Mouse (Mus musculus) heart, postnatal 14 days (tissue): ENCODE results near the gene Stat3. TPM values are rescaled to one million over a fixed set of nuclear protein-coding genes. Genes with fewer than 3 reads are reported as not detected.

ENCODE experiments used
- DNase-seq, 2 experiments: peaks; one replicate each; pipeline ENCODE4 v3.0.0; 2021 to 2022
- intact Hi-C: fragments of 180-260 bp; cut with DNase I; formaldehyde crosslinking; loops from one replicate; pipeline ENCODE4 v1.15.1; 2025
- total RNA-seq, 2 experiments: library from RNA; stranded (reverse); gene quantifications; 2 replicates each; pipeline ENCODE4 v1.2.3; 2021

The Stat3 gene
- total RNA-seq, 2 experiments from 2014 or later, result 103 to 107 TPM

- DNase-seq, result no peak
- intact Hi-C loops, result loop anchor here (10.0 kb wide), 1 partner anchor 277 kb away; the partner anchor contains the start of genes Ccr10, Cntnap1 and Plekhh3
These were observed 41.8 kb downstream of the Stat3 start for GRCm38 (mm10) chr11:100897294-100898231.

GRCm38 (mm10) chr11:100896078-100896477 is 43.3 kb downstream of the Stat3 start:
- DNase-seq, result no peak
- intact Hi-C loops, result loop anchor here (10.0 kb wide), 1 partner anchor 279 kb away; the partner anchor contains the start of genes Ccr10, Cntnap1 and Plekhh3

GRCm38 (mm10) chr11:100894146-100894918 is 45.0 kb downstream of the Stat3 start:
- intact Hi-C loops, result loop anchor here (10.0 kb wide), 1 partner anchor 280 kb away; the partner anchor contains the start of genes Ccr10, Cntnap1 and Plekhh3

GRCm38 (mm10) chr11:100893482-100893881 is 45.9 kb downstream of the Stat3 start:
- intact Hi-C loops, result loop anchor here (1.0 to 10.0 kb wide), 3 partner anchors 64 to 281 kb away; partner anchors contain the start of genes Ccr10, Cntnap1 and Plekhh3
- DNase-seq, result peak; percentile 88 to 95

More at GRCm38 (mm10) chr11:100894146-100894918, 45.0 kb downstream of the Stat3 start:
- DNase-seq, result no peak

- peak in 1 of 2 experiments; percentile 43 for DNase-seq
- intact Hi-C loops, result loop anchor here (2.0 to 10.0 kb wide), 2 partner anchors 166 to 282 kb away; partner anchors contain the start of genes Ccr10, Cntnap1 and Plekhh3
These were observed 46.9 kb downstream of the Stat3 start for GRCm38 (mm10) chr11:100892435-100892834.

- intact Hi-C loops, result loop anchor here (2.0 to 10.0 kb wide), 2 partner anchors 167 to 283 kb away; partner anchors contain the start of genes Ccr10, Cntnap1 and Plekhh3
- no peak for DNase-seq
These were observed 47.9 kb downstream of the Stat3 start for GRCm38 (mm10) chr11:100891256-100892123.

- intact Hi-C loops, result loop anchor here (10.0 kb wide), 1 partner anchor 284 kb away; the partner anchor contains the start of genes Ccr10, Cntnap1 and Plekhh3
- DNase-seq, result no peak
These were observed 48.9 kb downstream of the Stat3 start for GRCm38 (mm10) chr11:100890481-100890880.

GRCm38 (mm10) chr11:100888348-100888820 is 51.0 kb downstream of the Stat3 start:
- no peak for DNase-seq
- intact Hi-C loops, result no loop called here

GRCm38 (mm10) chr11:100887764-100888163 is 51.6 kb downstream of the Stat3 start:
- DNase-seq, result no peak
- intact Hi-C loops, result no loop called here

GRCm38 (mm10) chr11:100887236-100887635 is 52.1 kb downstream of the Stat3 start:
- DNase-seq, result no peak
- intact Hi-C loops, result no loop called here

- no peak for DNase-seq
- intact Hi-C loops, result no loop called here
These were observed 53.1 kb downstream of the Stat3 start for GRCm38 (mm10) chr11:100886188-100886740.

GRCm38 (mm10) chr11:100885472-100885871 is 53.9 kb downstream of the Stat3 start:
- intact Hi-C loops, result no loop called here
- peak in 1 of 2 experiments; percentile 33 for DNase-seq

GRCm38 (mm10) chr11:100883640-100884039 is 55.7 kb downstream of the Stat3 start:
- intact Hi-C loops, result no loop called here
- no peak for DNase-seq

GRCm38 (mm10) chr11:100879321-100880078 is 59.8 kb downstream of the Stat3 start:
- intact Hi-C loops, result no loop called here

GRCm38 (mm10) chr11:100875761-100876160 is 63.6 kb downstream of the Stat3 start:
- no peak for DNase-seq
- intact Hi-C loops, result no loop called here

More at GRCm38 (mm10) chr11:100879321-100880078, 59.8 kb downstream of the Stat3 start:
- DNase-seq, result no peak

GRCm38 (mm10) chr11:100870968-100871350 is 68.4 kb downstream of the Stat3 start:
- DNase-seq, result no peak
- intact Hi-C loops, result no loop called here

GRCm38 (mm10) chr11:100870256-100870967 is 68.9 kb downstream of the Stat3 start:
- DNase-seq, result peak in 1 of 2 experiments; percentile 32
- intact Hi-C loops, result no loop called here
